Mouse (Mus musculus) left cerebral cortex, adult 11 months (tissue): ENCODE measurements around the gene Ubxn11.
A peak's percentile ranks its signal among the peaks of the same experiment; 100 is the strongest.

Experiments used
- DNase-seq: peaks from one replicate; pipeline ENCODE4 v3.0.0; 2022; ENCODE audit warnings: low spot score

Ubxn11 gene

DNA sequence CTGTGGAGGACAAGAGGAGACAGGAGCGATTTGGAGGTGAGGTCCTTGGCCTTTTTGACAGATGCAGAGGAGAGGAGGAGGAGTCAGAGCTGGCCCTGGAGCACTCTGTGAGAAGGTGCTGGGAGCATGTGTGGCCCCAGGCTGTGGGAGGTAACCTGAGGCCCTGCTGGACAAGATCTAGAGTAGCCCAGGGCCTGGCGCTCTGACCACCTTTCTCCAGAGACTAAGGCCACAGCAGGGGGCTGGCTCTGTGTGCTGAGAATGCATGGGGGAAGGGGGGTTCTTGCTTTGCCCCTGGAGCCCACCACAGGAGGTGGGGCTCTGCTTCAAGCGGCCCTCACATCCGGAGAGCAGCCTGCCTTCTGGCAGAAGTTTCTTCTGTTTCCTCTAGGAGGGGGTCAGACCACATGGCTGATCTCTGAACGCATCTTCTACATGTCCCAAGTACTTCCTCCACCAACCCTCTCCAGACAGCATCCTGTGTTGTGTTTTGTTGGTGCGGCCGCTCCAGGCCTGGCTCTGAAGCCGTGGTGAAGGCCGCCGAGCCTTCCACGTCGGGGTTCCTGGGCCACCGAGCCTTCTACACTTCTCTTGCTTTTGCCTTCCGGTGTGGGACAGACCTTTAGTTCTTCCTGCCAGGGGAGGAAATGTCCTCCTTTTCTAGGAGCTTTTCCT lies 15.9 kb downstream of the Ubxn11 start:
- DNase-seq = no peak

- DNase-seq = no peak
Measured at GRCm38 (mm10) chr4:134119042-134119441, 16.7 kb downstream of the Ubxn11 start.

- DNase-seq = no peak
Measured at GRCm38 (mm10) chr4:134119644-134120043, 17.3 kb downstream of the Ubxn11 start.

DNA sequence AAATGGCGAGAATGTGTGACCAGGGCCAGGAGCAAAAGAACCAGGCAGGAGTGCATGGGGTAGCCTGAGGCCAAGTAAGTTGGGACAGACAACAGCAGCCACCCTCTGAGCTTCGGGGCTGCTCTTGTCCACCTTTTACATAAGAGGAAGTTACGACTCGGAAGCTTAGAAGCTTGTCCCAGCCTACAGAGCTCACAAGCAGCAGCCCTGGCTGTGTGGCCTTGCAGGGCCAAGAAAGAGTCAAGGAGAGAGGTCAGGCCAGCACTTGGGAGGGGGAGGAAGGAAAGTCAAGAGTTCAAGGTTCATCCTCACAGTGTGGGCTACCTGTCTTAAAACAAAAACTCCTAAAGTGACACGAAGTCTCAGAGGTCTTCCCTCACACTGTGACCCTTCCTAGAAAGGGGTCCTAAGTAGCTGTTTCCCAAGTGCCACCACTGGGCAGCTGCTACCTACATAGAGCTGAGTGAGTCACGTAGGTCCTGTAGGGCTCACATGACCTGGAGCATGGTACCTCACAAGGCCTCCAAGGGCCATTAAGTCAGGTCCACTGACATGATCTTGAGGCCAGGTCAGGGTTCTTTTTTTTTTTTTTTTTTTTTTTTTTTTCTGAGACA lies 17.9 kb downstream of the Ubxn11 start:
- no peak for DNase-seq

- no peak for DNase-seq
Measured at GRCm38 (mm10) chr4:134120916-134121315, 18.5 kb downstream of the Ubxn11 start.

DNA sequence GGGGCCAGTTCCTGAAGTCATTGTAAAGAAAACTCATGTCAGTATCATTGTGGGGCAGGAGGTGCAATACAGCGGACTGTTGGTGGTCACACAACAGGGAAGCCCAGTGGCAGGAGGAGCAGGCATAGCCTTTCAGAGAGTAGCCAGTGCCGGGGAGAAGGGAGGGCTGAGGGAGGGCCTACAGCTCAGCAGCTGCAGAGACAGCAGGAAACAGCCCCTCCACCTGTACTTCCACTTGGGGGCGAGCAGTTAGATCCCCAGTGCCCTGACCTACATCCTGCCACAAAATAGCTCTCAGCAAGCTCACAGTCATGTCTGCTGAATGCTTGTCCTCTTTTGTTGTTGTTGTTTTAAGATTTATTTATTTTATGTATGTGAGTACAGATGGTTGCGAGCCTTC lies 19.2 kb downstream of the Ubxn11 start:
- DNase-seq = no peak

DNA sequence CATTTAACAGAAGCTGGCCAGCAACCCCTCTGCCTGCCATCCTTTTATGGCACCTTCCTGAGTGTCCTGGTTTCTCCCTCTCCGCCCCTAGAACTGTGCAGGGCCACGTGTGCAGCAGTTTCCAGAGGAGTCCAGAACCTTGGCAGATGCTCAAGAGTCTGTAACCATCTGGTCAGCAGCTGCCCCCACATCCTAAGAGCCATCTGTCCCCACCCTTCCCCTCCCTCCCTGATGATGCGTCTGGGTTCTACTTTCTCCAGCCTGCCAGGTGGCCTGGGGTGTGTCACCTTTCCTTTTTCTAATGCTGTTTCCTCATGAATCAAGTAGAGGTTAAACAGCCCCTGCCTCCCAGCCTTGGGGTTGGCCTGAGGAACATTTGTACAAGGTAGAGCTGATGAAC lies 19.9 kb downstream of the Ubxn11 start:
- no peak for DNase-seq

- DNase-seq = no peak
Measured at GRCm38 (mm10) chr4:134123147-134123546, 20.8 kb downstream of the Ubxn11 start.

DNA sequence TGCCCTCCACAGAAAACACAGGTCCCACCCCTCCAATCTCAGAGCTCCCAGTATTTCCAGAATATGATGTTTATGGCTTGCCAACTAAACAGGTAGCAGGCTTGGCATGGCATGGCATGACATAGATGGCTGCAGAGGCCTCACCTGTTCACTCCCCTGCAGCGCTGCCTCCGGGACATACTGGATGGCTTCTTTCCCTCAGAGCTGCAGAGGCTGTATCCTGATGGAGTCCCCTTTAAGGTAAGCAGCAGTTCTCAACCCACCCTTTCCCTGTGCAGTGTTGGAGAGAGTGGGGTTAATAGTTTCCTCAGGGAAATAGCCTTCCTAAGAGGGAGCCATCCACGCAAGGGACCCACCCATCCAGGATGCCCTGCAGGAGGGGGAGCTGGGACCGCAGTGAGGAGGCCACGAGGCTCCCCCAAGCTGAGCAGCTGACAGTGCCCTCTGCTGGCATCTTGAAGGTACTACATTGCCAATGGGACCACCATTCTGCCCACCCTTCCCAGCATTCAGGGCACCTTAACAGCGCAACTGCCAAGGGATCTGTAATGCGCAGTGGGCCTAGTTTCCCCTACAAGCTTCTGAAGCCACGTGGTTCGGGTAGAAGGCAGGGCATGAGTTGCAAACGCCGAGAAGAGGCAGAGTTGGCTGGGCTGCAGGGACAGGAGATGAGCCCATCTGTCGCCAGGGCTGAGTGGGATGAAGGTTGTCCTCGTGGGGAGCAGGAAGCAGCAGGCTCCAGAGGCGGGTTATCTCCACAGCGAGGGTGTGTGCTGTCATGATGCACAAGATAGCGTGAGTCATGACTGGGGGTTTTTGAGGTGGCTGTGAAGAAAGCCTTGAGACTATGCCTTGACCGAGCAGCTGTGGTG lies 21.5 kb downstream of the Ubxn11 start:
- DNase-seq = peak; percentile 79

DNA sequence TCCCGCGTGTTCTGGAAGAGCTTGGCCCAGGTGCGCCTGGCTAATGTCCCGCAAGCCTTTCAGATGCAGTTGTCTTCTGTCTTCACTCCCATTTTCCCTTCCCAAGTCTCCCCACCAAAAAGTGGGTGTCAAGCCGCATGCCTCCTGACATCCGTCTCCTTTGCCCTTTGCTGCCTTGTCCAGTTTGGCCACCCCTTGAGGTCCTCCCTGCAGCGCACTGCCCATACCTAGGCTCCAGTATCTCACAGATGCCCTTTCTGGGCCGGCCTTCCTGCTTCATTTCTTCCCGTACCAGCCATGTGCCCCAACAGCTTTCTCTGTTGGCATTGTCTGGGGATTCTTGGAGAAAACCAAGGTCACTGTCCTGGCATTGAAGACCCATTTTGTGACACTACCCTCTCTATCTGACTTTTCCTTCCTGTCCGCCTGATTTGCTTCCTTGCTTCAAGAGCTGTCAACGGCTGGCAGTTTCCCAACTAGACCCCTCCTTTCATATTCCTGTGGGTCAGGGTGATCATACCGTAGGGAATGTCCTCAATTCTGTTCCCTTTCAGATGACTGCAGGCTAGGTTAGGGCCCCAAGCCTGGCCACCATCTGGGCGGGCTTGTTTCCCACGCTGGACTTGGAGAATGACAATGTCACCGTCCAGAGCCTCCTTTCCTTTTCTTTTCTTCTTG lies 23.2 kb downstream of the Ubxn11 start:
- no peak for DNase-seq

- no peak for DNase-seq
Measured at GRCm38 (mm10) chr4:134126300-134127120, 24.1 kb downstream of the Ubxn11 start.

DNA sequence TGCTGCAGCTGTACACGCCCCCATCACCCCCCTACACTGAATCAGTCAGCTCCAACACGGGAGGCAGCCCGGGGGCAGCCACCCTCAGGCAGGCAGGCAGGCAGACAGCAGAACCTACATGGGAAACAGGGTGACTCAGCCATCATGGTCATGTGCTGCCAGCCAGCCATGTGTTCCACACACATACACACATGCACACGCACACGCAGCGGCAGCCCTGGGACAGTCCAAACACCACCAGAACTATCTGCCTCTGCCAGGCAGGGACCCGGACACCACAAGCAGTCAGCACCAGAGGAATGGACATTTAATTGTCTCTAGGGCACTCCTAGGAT lies 24.7 kb downstream of the Ubxn11 start:
- peak; percentile 66 for DNase-seq

GRCm38 (mm10) chr4:134127793-134128192 lies 25.4 kb downstream of the Ubxn11 start:
- no peak for DNase-seq

DNA sequence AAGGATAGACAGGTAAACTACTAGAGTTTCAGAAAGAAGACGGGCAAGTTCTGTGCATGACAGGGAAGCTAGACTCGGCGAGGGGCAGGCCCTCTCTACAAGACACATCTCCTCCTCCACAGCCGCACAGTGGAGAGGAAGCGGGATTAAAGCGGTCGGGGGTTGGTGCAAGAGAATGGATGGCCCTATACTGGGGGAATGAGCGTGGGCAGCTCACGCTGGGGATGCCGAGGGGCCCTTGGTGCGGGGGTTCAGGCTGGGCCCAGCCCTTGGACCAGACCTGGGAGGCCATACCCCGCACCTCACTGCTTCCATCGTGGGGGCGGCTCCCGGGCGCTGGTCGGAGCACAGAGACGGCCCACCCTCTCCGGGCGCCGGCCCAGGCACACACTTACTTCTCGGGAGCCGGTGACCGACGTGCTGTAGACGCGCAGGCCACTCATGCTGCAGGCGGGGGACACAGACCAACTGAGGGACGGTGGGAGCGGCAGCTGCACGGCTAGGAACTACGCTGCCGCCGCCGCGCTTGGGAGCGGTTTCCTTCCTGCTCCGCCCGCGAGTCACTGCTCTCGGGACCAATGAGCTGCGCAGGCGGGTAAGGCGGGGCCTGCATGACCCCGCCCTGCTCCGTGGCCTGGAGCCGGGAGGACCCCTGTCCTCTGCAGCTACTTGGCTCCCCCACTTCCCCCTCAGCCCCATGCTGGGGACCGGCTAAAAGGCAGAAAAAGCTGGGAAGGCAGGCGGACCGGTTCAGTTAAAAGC lies 26.0 kb downstream of the Ubxn11 start, which contains the start of gene Sh3bgrl3:
TSS of gene Sh3bgrl3 (minus strand) at position 569 of the 762 bp plus-strand sequence.
- DNase-seq = peak; percentile 83

DNA sequence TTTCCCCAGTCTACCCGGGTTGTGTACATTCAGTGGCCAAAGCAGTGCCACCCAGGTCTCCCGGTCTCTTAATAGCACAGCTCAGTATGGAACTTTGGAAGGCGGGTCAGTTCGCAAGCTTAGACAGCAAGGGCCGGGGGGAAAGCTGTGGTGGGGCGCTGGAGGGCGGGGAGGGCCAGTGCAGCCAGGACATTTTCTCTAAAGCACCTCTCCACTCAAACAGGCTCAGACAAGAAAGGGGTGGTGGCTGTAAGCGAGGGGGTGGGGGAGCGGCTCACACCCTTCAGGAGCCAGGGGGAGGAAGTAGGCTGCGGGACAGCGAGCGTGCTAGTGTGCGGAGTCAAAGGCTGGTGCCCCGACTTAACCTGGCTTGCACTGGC lies 26.6 kb downstream of the Ubxn11 start:
- DNase-seq = no peak

DNA sequence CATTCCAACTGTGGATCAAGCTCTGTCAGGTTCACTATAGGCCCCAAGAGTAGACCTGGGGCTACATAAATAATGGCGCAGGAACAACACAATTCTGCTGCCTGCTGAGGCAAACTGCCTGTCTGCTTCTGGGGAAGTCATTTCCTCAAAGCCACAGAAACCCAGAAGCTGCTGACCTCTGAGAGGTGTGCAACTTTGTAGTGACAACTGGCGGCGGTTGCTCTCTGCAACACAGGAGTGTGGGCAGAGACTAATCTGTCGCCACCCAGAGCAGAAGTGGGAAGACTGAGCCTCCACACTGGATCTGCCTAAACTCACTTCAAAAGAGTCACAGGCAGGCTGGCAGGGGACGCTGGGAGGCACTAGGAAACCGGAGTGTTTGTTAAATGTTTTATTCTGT lies 27.1 kb downstream of the Ubxn11 start:
- DNase-seq = no peak

DNA sequence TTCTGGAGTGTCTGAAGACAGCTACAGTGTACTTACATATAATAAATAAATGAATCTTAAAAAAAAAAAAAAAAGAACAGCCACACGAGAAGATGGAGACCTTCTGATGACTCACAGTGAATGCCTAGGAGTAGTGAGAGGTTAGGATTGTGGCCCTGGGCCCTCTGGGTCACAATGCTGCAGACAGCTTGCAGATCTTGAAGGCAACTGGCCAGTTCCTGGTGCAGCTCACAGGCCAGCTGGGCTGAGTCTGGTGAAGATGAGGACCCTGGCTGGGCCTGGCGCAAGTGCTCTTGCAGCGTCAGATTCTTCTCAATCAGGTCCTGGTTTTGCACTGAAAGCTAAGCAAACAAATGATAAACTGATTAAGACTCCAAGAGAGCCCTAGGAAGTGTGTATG lies 29.7 kb downstream of the Ubxn11 start:
- no peak for DNase-seq

DNA sequence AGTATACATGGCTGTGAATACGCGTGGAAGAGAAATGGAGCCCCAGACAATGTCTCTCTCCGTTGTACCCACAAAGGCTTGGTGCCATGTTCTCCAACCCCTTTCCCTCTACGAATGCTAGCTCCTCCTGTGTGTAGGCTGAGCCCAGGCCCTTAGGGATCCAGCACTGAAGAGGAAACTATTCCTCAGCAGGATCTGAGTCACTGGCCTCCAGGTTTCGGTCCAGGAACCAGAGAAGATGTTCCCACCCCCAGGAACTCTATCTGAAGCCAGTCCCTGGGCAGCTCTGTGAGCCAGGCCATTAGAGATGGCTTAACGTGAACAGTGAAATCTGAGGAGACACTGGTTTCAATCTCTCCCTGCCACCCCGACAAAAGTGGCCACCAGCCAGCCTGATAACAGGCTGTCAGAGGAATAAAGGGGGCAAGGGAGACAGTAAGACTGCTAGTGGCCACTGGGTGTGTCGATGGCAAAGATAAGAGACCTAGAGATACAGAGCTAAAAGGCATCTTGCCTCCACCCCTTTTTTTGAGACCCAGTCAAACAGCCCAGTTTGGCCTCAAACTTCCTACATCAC lies 30.2 kb downstream of the Ubxn11 start:
- DNase-seq = no peak

- DNase-seq = no peak
Measured at GRCm38 (mm10) chr4:134136280-134136926, 34.0 kb downstream of the Ubxn11 start.

DNA sequence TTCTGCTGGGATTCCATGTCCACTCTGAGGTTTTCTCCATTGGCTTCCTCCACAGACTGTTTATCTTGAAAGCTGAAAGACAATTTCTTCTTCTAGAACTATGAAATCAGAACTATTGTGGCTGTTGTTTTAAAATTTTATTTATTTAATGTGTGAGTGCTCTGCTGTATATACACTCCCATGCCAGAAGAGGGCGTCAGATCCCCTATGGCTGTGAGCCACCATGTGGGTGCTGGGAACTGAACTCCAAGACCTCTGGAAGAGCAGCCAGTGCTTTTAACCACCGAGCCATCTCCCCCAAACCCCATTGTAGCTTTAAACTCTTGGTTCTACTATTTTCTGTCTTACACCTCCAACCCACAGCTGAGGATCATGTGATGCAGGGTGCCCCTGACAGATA lies 36.5 kb downstream of the Ubxn11 start:
- DNase-seq = no peak
